Mouse (Mus musculus) bone marrow, adult 2 months (tissue): Measurements from ENCODE around the gene Synpo2. TPM values are rescaled to one million over a fixed set of nuclear protein-coding genes. Genes with fewer than 3 reads are reported as not detected.

ENCODE experiments used
- H3K27ac ChIP-seq: fragments of 200-500 bp; 2 replicates; pipeline ENCODE4 v1.5.1; 2012; ENCODE audit warnings: low read depth, mild to moderate bottlenecking, control low read depth, inconsistent platforms, low read length; ENCODE audit not compliant: control insufficient read depth, poor library complexity, insufficient read depth
- H3K4me1 ChIP-seq: fragments of 200-500 bp; 2 replicates; pipeline ENCODE4 v1.6.1; 2011; ENCODE audit warnings: low read length; ENCODE audit not compliant: control insufficient read depth, insufficient read depth
- H3K4me3 ChIP-seq: fragments of 200-500 bp; replicated peaks from 2 replicates; pipeline ENCODE3; 2011; ENCODE audit warnings: mild to moderate bottlenecking, low read depth, low read length, control low read depth; ENCODE audit not compliant: control insufficient read depth
- CTCF ChIP-seq: fragments of 200-500 bp; IDR thresholded peaks from 2 replicates; pipeline ENCODE4 v1.5.1; 2011; ENCODE audit warnings: low read length, control low read depth; ENCODE audit not compliant: control insufficient read depth, insufficient read depth
- POLR2A ChIP-seq: fragments of 200-500 bp; IDR thresholded peaks from 2 replicates; pipeline ENCODE4 v1.6.1; 2011; ENCODE audit warnings: low read depth, mild to moderate bottlenecking, control low read depth, low read length, borderline replicate concordance; ENCODE audit not compliant: control insufficient read depth
- WGBS: fragments of 180-500 bp; shearing (Covaris S2); methylation state at CpG from one replicate; pipeline ENCODE4 v1.1.7; 2018; 5-methylcytosine and 5-hydroxymethylcytosine counted together
- polyA plus RNA-seq: library from polyadenylated mRNA; stranded (reverse); fragments of >200 nt; gene quantifications from 2 replicates; pipeline ENCODE4 v1.2.4, GENCODE M21; 2011; ENCODE audit warnings: low replicate concordance; ENCODE audit not compliant: missing spikeins, insufficient read depth, insufficient read length

Synpo2 gene
- polyA plus RNA-seq, 1 experiment = 0.80 TPM

- Histone ChIP-seq H3K4me3 (no peak overlapping the region), H3K4me1 (no peaks in the 10 kb centered on the region), H3K27ac (no peak overlapping the region)
- TF ChIP-seq POLR2A = no peak
Observed at GRCm38 (mm10) chr3:123191602-123192001, 44.3 kb downstream of the Synpo2 start.

GRCm38 (mm10) chr3:123190329-123190728 is 45.6 kb downstream of the Synpo2 start:
- 85% methylated on average over 6 of the region's 6 CpGs for WGBS

GRCm38 (mm10) chr3:123189826-123190225 is 46.1 kb downstream of the Synpo2 start:
- Histone ChIP-seq H3K4me3 (no peak overlapping the region), H3K4me1 (no peaks in the 10 kb centered on the region), H3K27ac (no peak overlapping the region)
- WGBS = 89% methylated on average over 1 of the region's 1 CpGs
- TF ChIP-seq CTCF (no peak), POLR2A (no peak)

More at GRCm38 (mm10) chr3:123190329-123190728, 45.6 kb downstream of the Synpo2 start:
- TF ChIP-seq POLR2A = no peak
- H3K4me1 ChIP-seq = no peaks in the 10 kb centered on the region
- H3K4me3 ChIP-seq = no peak overlapping the region
- no peak overlapping the region for H3K27ac ChIP-seq

- no peak overlapping the region for H3K27ac ChIP-seq
- TF ChIP-seq POLR2A (no peak), CTCF (no peak)
- no peaks in the 10 kb centered on the region for H3K4me1 ChIP-seq
- no peak overlapping the region for H3K4me3 ChIP-seq
- 83% methylated on average over 12 of the region's 12 CpGs for WGBS
Observed at GRCm38 (mm10) chr3:123188616-123189230, 47.2 kb downstream of the Synpo2 start.

- WGBS = 83% methylated on average over 15 of the region's 15 CpGs
- TF ChIP-seq POLR2A (no peak), CTCF (no peak)
- Histone ChIP-seq H3K4me3 (no peak overlapping the region), H3K27ac (no peak overlapping the region), H3K4me1 (no peaks in the 10 kb centered on the region)
Observed at GRCm38 (mm10) chr3:123187370-123188124, 48.4 kb downstream of the Synpo2 start.

- no peak for TF ChIP-seq POLR2A
- no peak for TF ChIP-seq CTCF
- 87% methylated on average over 10 of the region's 10 CpGs for whole genome bisulfite sequencing
Observed at GRCm38 (mm10) chr3:123185238-123185925, 50.6 kb downstream of the Synpo2 start.

GRCm38 (mm10) chr3:123184281-123184680 is 51.7 kb downstream of the Synpo2 start:
- Histone ChIP-seq H3K4me3 (no peak overlapping the region), H3K27ac (no peak overlapping the region), H3K4me1 (no peaks in the 10 kb centered on the region)
- 81% methylated on average over 10 of the region's 10 CpGs for WGBS
- TF ChIP-seq POLR2A (no peak), CTCF (no peak)

More at GRCm38 (mm10) chr3:123185238-123185925, 50.6 kb downstream of the Synpo2 start:
- no peaks in the 10 kb centered on the region for H3K4me1 ChIP-seq
- no peak overlapping the region for H3K27ac ChIP-seq
- H3K4me3 ChIP-seq = no peak overlapping the region

- H3K4me1 ChIP-seq = peaks cover 2% of the 10 kb centered on the region; the same call in 1 of the 2 replicates
- 80% methylated on average over 8 of the region's 8 CpGs for WGBS
- no peak for TF ChIP-seq POLR2A
- no peak overlapping the region for H3K27ac ChIP-seq
- no peak overlapping the region for H3K4me3 ChIP-seq
Observed at GRCm38 (mm10) chr3:123179508-123179907, 56.4 kb downstream of the Synpo2 start.
